Mouse (Mus musculus): ENCODE measurements at regions not wholly inside any gene's neighbourhood (a gene's known extent, or its start where the extent isn't known, plus 50 kb on each side); places are given as distances from the start of the nearest gene placed in this dataset.

GRCm38 (mm10) chr7:145027061-145027460 lies 87.3 kb upstream of the Ccnd1 start:
- Histone ChIP-seq H3K9me3 (replicated peaks; ENCODE audit: insufficient read depth, low read length) (no peaks in the 10 kb centered on the region), H3K27ac (ENCODE audit: control insufficient read depth, low read depth, low read length) (no peak overlapping the region), H3K4me1 (ENCODE audit: control insufficient read depth in 1 of 2, insufficient read depth in 2 of 2, low read length in 2 of 2) (no peaks in the 10 kb centered on the region), H3K79me2 (ENCODE audit: control insufficient read depth, insufficient read depth, low read length, poor library complexity) (no peaks in the 10 kb centered on the region), H3K4me3 (ENCODE audit: control insufficient read depth in 1 of 2, insufficient read depth in 1 of 2, low read depth in 2 of 2, low read length in 2 of 2) (no peak overlapping the region), H3K27me3 (ENCODE audit: control insufficient read depth in 1 of 2, insufficient read depth in 2 of 2, low read length in 2 of 2) (no peaks in the 10 kb centered on the region), H3K36me3 (ENCODE audit: control insufficient read depth in 1 of 2, insufficient read depth in 2 of 2, low read length in 2 of 2) (no peaks in the 10 kb centered on the region), H3K9ac (ENCODE audit: control insufficient read depth, low read depth, low read length, poor library complexity, severe bottlenecking) (no peak overlapping the region)
- TF ChIP-seq GATA1 (IDR thresholded peaks at IDR 0.05; ENCODE audit: low read depth, low read length) (no peak), CHD2 (IDR thresholded peaks at IDR 0.05; ENCODE audit: low read length) (no peak), JUND (IDR thresholded peaks at IDR 0.05; ENCODE audit: low read depth, low read length) (no peak), MXI1 (IDR thresholded peaks at IDR 0.05; ENCODE audit: low read depth, low read length) (no peak), E2F4 (IDR thresholded peaks at IDR 0.05; ENCODE audit: borderline replicate concordance, low read depth, low read length) (no peak), SIN3A (IDR thresholded peaks at IDR 0.05; ENCODE audit: low read length) (no peak), POLR2AphosphoS2 (IDR thresholded peaks at IDR 0.05; ENCODE audit: low read length) (no peak), NELFE (IDR thresholded peaks at IDR 0.05; ENCODE audit: low read depth, low read length) (no peak), MAFK (IDR thresholded peaks at IDR 0.05; ENCODE audit: borderline replicate concordance, low read depth, low read length) (no peak), ZC3H11A (IDR thresholded peaks at IDR 0.05; ENCODE audit: low read depth, low read length) (no peak), CTCF (IDR thresholded peaks at IDR 0.05 in 2 of 3, conservative IDR thresholded peaks at IDR 0.05 in 1 of 3; ENCODE audit: control insufficient read depth in 1 of 3, insufficient read depth in 1 of 3, low read depth in 2 of 3, low read length in 3 of 3, poor library complexity in 1 of 3, severe bottlenecking in 1 of 3) (no peak), KAT2A (conservative IDR thresholded peaks at IDR 0.05; ENCODE audit: low read depth, low read length) (no peak), NRF1 (IDR thresholded peaks at IDR 0.05; ENCODE audit: insufficient read depth, low read depth, low read length, poor library complexity, severe bottlenecking) (no peak), ZMIZ1 (IDR thresholded peaks at IDR 0.05; ENCODE audit: low read depth, low read length) (no peak)
- DNase-seq (ENCODE audit: low read depth, low spot score), result no peak

GRCm38 (mm10) chr7:145026014-145026285 lies 86.2 kb upstream of the Ccnd1 start:
- no peak overlapping the region for H3K27ac ChIP-seq (ENCODE audit: control insufficient read depth, low read depth, low read length)
- no peaks in the 10 kb centered on the region for H3K4me1 ChIP-seq (ENCODE audit: control insufficient read depth in 1 of 2, insufficient read depth in 2 of 2, low read length in 2 of 2)
- no peaks in the 10 kb centered on the region for H3K27me3 ChIP-seq (ENCODE audit: control insufficient read depth in 1 of 2, insufficient read depth in 2 of 2, low read length in 2 of 2)
- no peak for DNase-seq (ENCODE audit: low read depth, low spot score)
- H3K9me3 ChIP-seq (replicated peaks; ENCODE audit: insufficient read depth, low read length), result no peaks in the 10 kb centered on the region
- H3K79me2 ChIP-seq (ENCODE audit: control insufficient read depth, insufficient read depth, low read length, poor library complexity), result no peaks in the 10 kb centered on the region
- TF ChIP-seq CHD2 (IDR thresholded peaks at IDR 0.05; ENCODE audit: low read length), result no peak
- TF ChIP-seq USF1 (IDR thresholded peaks at IDR 0.05; ENCODE audit: low read depth, low read length), result no peak
- TF ChIP-seq UBTF (IDR thresholded peaks at IDR 0.05; ENCODE audit: borderline replicate concordance, insufficient read depth, low read depth, low read length), result no peak
- no peak for TF ChIP-seq MYB (IDR thresholded peaks at IDR 0.05; ENCODE audit: low read depth, low read length)
- TF ChIP-seq TCF12 (IDR thresholded peaks at IDR 0.05; ENCODE audit: low read depth, low read length), result no peak
- no peak for TF ChIP-seq SMC3 (IDR thresholded peaks at IDR 0.05; ENCODE audit: low read depth, low read length)
- TF ChIP-seq TAL1 (IDR thresholded peaks at IDR 0.05; ENCODE audit: low read length), result no peak
- no peak for TF ChIP-seq NELFE (IDR thresholded peaks at IDR 0.05; ENCODE audit: low read depth, low read length)
- no peak for TF ChIP-seq MAZ (IDR thresholded peaks at IDR 0.05; ENCODE audit: low read depth, low read length)
- TF ChIP-seq CTCF (IDR thresholded peaks at IDR 0.05 in 2 of 3, conservative IDR thresholded peaks at IDR 0.05 in 1 of 3; ENCODE audit: control insufficient read depth in 1 of 3, insufficient read depth in 1 of 3, low read depth in 2 of 3, low read length in 3 of 3, poor library complexity in 1 of 3, severe bottlenecking in 1 of 3), result no peak
- TF ChIP-seq RCOR1 (IDR thresholded peaks at IDR 0.05; ENCODE audit: low read depth, low read length), result no peak
- no peak for TF ChIP-seq MXI1 (IDR thresholded peaks at IDR 0.05; ENCODE audit: low read depth, low read length)
- no peak for TF ChIP-seq ELF1 (IDR thresholded peaks at IDR 0.05; ENCODE audit: low read depth, low read length)
- TF ChIP-seq ZC3H11A (IDR thresholded peaks at IDR 0.05; ENCODE audit: low read depth, low read length), result no peak
- no peak for TF ChIP-seq ZMIZ1 (IDR thresholded peaks at IDR 0.05; ENCODE audit: low read depth, low read length)
- TF ChIP-seq JUND (IDR thresholded peaks at IDR 0.05; ENCODE audit: low read depth, low read length), result no peak
- no peak for TF ChIP-seq NRF1 (IDR thresholded peaks at IDR 0.05; ENCODE audit: insufficient read depth, low read depth, low read length, poor library complexity, severe bottlenecking)
- no peaks in the 10 kb centered on the region for H3K36me3 ChIP-seq (ENCODE audit: control insufficient read depth in 1 of 2, insufficient read depth in 2 of 2, low read length in 2 of 2)
- no peak overlapping the region for H3K4me3 ChIP-seq (ENCODE audit: control insufficient read depth in 1 of 2, insufficient read depth in 1 of 2, low read depth in 2 of 2, low read length in 2 of 2)
- H3K9ac ChIP-seq (ENCODE audit: control insufficient read depth, low read depth, low read length, poor library complexity, severe bottlenecking), result no peak overlapping the region
